Mouse (Mus musculus): Measurements from ENCODE around the gene Vkorc1l1. TPM values are rescaled to one million over a fixed set of nuclear protein-coding genes. Genes with fewer than 3 reads are reported as not detected.

The Vkorc1l1 gene
- total and polyA plus RNA-seq, 3 experiments: 24.2 to 42.4 TPM; not detected in 1

GRCm38 (mm10) chr5:130029142-130029897, 87.5 kb downstream of the Vkorc1l1 start, which contains the start of the genes Asl and Crcp (continued):
- TF ChIP-seq POLR2AphosphoS5 (IDR thresholded peaks at IDR 0.05; ENCODE audit: borderline replicate concordance, low read depth, low read length) (no peak), NELFE (IDR thresholded peaks at IDR 0.05; ENCODE audit: low read depth, low read length) (peak; percentile 93), GABPA (IDR thresholded peaks at IDR 0.05; ENCODE audit: low read depth, low read length) (no peak), GATA1 (IDR thresholded peaks at IDR 0.05; ENCODE audit: low read depth, low read length) (0 out of 2 replicates have a peak, but pooled peaks have one; percentile 8), TBP (IDR thresholded peaks at IDR 0.05; ENCODE audit: low read depth, low read length) (peak; percentile 71), MAFK (IDR thresholded peaks at IDR 0.05; ENCODE audit: borderline replicate concordance, low read depth, low read length) (no peak), ZNF384 (IDR thresholded peaks at IDR 0.05; ENCODE audit: low read depth, low read length) (no peak), ELF1 (IDR thresholded peaks at IDR 0.05; ENCODE audit: low read depth, low read length) (peak; percentile 93), TCF12 (IDR thresholded peaks at IDR 0.05; ENCODE audit: low read depth, low read length) (peak; percentile 48; the same call in 1 of the 2 replicates), POLR2AphosphoS2 (IDR thresholded peaks at IDR 0.05; ENCODE audit: low read length) (peak; percentile 70; the same call in 1 of the 2 replicates), CHD2 (IDR thresholded peaks at IDR 0.05; ENCODE audit: low read length) (no peak), MAX (IDR thresholded peaks at IDR 0.05; ENCODE audit: low read length) (peak; percentile 74; the same call in 1 of the 2 replicates), MYB (IDR thresholded peaks at IDR 0.05; ENCODE audit: low read depth, low read length) (no peak), RCOR1 (IDR thresholded peaks at IDR 0.05; ENCODE audit: low read depth, low read length) (no peak)

- H3K79me2 ChIP-seq (ENCODE audit: control insufficient read depth, insufficient read depth, low read length, poor library complexity): peaks cover 28% of the 10 kb centered on the region
- H3K27ac ChIP-seq (ENCODE audit: control insufficient read depth, low read depth, low read length): no peak overlapping the region
- H3K4me3 ChIP-seq (ENCODE audit: control insufficient read depth in 1 of 2, insufficient read depth in 1 of 2, low read depth in 2 of 2, low read length in 2 of 2): no peak overlapping the region
- peaks cover 0 to 9% of the 10 kb centered on the region in 2 experiments; a peak in 2 of 4 replicates for H3K4me1 ChIP-seq (ENCODE audit: control insufficient read depth in 1 of 2, insufficient read depth in 2 of 2, low read length in 2 of 2)
- no peaks in the 10 kb centered on the region for H3K9me3 ChIP-seq (replicated peaks; ENCODE audit: insufficient read depth, low read length)
- H3K36me3 ChIP-seq (ENCODE audit: control insufficient read depth in 1 of 2, insufficient read depth in 2 of 2, low read length in 2 of 2): peaks cover 0 to 4% of the 10 kb centered on the region in 2 experiments; a peak in 2 of 4 replicates
- no peaks in the 10 kb centered on the region for H3K27me3 ChIP-seq (ENCODE audit: control insufficient read depth in 1 of 2, insufficient read depth in 2 of 2, low read length in 2 of 2)
- TF ChIP-seq UBTF (IDR thresholded peaks at IDR 0.05; ENCODE audit: borderline replicate concordance, insufficient read depth, low read depth, low read length): no peak
- TF ChIP-seq MAFK (IDR thresholded peaks at IDR 0.05; ENCODE audit: borderline replicate concordance, low read depth, low read length): peak; percentile 83
- no peak overlapping the region for H3K9ac ChIP-seq (ENCODE audit: control insufficient read depth, low read depth, low read length, poor library complexity, severe bottlenecking)
- no peak for DNase-seq (ENCODE audit: low read depth, low spot score)
These were observed 89.9 kb downstream of the Vkorc1l1 start for GRCm38 (mm10) chr5:130031410-130032390.
